Mouse (Mus musculus): ENCODE data around the gene Rimbp3.
"Not testable (repeated sequence)": the region's sequence is repeated elsewhere in the genome, so short reads cannot be mapped to it uniquely, and the experiment has no call there.

Gene Rimbp3

DNA sequence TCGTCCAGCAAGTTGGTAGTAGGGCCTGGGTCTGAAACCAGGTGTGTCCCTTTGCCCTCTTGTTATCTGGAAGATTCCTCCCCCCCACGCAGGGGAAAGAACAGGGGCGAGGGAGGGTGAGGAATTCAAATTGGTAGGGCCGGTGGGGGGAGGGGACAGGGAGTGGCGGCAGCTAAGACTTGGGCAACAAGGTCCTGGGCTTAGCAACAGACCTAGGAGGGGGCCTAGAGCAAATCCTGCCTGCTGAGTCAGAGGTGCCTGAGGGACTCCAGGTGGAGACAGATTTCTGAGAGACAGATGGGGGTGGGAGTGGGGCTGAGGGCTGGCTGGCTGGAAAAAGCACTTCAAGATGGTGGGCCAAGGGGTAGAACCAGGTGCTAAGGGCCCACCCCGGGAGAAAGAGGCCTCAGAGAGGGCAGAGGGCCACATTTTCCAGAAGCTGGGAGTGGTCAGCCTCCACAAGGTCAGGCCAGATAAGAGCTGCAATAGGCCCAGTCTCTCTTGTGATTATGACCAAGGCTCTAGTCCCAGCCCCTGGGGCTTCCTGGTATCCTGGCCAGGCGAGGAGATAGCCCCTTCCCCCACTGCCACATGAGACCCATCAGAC lies 11.8 kb downstream of the Rimbp3 start:
- no peak for DNase-seq

DNA sequence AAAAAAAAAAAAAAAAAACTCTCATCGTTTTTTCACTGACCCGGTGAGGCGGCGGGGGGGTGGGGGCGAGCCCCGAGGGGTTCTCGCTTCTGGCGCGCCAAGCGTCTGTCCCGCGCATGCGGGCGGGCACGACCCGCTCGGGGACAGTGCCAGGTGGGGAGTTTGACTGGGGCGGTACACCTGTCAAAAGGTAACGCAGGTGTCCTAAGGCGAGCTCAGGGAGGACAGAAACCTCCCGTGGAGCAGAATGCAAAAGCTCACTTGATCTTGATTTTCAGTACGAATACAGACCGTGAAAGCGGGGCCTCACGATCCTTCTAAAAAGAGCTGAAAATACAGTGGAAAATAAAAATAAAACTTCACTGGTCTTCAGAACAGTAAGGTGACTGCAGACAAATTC lies 13.8 kb downstream of the Rimbp3 start:
- DNase-seq, result peak; percentile 87

DNA sequence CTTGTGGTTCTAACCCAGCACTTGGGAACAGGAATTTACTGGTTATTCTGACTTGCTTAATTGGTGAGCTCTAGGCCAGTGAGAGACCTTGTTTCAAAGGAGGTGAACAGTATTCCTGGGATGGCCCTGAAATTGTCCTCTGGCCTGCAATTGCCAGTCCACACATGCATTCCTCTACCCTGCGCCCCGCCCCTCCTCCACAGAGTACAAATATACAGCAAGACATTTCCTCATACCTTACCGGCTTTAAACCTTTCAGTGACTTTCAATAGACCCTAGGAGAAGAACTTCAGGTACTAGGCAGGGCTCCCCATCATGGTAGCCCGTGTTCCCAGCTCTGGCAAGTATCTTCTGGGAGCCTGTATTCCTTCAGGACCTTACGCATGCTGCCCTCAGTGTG lies 17.2 kb downstream of the Rimbp3 start:
- no peak for DNase-seq

DNA sequence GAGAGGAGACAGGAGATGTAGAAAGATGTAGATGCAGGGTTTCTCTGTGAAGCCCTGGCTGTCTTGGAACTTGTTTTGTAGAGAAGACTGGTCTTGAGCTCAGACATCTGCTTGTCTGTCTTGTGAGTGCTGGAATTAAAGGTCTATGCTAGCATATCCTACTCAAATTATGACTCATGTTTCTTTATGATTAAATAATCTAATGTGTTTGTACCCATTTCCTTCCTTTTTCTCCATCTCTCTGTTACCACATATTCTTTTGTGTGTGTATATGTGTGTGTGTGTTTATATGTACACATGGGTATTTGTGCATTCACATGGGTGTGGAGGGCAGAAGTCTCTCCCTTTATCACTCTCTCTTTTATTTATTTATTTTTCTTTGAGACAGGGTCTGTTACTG lies 18.1 kb downstream of the Rimbp3 start:
- no peak for DNase-seq

DNA sequence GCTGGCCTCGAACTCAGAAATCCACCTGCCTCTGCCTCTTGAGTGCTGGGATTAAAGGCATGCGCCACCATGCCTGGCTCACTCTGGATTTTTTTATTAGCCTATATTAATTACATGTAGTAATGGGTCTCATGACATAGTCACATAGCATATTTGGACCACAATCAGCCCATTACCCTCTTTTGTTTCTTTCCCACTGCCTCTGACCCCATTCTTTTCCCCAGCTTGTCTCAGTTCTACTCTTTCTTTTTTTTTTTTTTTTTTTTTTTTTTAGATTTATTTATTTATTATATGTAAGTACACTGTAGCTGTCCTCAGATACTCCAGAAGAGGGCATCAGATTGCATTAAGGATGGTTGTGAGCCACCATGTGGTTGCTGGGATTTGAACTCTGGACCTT lies 23.1 kb downstream of the Rimbp3 start:
- not testable (repeated sequence) for DNase-seq

DNA sequence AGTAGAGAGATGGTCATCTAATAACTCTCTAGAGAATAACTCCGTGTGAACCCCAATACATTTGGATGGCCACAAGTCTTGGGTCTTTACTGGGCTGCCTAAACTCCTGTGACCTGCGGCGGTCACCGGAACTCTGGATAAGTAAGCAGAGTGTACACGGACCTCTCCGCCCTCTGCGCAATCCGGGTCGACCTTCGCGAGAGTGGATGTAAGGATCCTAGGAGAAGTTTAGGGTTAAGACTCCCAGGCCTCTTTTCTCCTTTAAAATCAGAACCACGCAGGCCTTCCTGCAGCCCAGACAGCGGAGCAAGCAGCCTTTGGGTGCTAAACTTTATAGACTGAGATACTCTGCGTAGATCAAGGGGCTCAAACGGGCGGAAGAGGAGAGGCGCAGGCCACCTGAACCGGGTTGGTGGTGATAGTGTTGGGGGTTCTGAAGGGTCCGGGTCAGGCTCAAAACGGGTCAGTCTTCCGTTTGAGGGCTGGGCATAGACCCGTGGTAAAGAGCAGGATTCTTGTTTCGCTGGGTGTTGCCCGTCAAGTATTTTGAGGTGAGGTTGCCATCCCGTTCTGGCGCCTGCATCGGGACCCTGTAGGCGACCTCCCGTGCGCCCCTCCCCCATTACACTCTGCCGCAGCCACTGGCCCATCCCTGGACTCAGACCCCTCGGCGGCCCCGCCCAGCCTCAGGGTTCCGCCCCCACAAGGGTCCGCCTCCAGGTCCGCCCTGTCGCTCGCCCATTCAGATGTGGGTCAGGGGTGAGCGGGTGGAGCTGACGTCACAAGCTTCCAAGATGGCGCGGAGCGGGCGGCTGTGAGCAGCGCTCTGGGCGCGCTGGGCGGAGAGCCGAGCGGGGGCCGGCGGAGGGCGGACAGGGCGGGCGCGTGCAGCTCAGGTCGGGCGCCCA lies 24.6 kb downstream of the Rimbp3 start, which contains the start of gene Hic2:
Gene Hic2 (plus strand): TSS at position 779 of the 908 bp plus-strand sequence.
- DNase-seq, result peak; percentile 97

DNA sequence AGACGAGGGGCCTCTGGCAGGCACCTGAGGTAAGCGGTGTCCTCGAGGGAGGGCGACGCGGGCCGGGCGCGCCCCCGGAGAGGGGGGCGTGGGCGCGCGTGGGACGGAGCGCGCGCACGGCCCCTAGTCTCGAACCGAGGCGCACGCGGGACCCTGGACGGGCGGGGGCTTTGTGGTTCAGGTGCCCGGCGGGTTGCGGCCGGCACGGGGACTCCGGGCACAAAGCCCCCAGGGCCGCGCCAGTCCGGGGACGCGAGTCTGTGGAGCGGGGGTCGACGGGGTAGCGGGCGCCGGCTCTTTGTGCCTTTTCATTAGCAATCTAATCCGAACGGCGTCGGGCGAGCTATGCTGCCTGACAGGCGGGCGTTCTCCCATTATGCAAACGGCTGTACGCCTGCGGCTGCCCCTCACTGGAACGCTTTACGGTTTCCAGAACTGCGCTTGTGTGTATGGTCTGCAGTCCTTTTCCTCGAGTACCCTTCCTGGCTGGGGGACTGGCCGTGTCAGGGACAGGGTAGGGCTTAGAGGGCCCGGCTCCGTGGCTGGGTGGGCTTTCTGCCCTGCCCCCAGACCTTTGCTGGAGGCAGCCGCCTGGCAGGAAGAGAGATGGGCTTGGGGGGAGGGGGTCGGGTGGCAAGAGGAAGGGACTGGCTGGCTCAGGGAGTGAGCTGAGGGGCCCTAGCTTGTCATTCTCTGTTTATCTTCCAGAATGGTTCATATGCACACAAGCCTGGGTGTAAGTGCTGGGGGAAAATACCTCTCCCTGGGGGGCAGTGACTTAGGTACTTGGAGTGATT lies 25.5 kb downstream of the Rimbp3 start:
- peak; percentile 27 for DNase-seq

DNA sequence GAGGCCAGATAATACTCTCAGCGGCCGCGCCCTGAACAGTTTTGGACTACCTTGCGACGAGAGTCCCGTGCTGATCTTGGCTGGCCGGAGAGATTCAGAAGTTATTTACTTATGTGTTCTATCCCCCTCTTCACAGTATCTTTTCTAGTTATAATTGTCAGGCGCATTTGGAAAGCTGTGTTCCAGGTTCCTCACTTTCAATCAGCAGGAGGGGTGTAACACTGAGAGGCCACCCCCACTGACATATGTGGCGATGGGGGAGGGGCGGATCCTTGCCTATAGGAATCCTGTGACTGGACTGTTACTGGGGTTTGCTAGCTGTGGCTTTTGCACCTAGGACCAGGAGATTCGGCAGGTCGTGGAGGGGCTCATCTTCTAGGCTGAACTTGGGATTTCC lies 26.1 kb downstream of the Rimbp3 start:
- DNase-seq, result peak; percentile 22

DNA sequence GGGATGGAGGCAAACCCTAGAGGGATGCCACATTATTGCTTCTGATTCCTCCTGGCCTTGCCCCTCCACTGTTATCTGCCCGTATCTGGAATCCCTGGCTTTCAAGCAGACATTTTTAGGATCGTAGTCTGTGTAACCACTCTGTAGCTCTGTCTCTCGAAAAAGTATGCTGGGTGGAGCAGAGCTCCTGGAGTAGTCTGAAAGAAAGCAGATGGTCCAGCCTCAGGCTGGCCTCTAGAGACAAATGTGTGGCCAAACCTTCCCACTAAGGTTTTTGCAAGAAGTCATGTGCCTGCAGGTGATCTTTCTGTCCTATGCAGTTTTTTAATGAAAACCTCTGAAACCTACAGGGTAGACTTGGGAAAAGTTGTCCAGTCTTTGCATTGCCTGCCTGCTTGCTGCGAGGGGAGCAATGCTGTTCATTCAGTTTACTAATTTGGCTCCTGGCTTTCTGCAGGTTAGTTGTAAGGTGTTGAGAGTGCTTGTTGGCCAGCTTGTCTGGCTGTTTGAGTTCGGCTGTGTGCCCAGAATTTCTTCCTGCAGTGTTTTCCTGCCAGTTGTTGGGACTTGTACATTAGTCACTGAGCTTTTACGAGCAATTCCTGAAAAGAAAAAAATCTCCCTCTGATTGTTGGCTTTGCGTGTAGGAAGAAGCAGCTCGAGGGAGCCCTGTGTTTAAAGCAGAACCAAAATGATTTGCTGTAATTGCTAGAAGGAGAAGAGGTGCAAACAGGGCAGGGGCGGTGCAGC lies 26.7 kb downstream of the Rimbp3 start:
- peak; percentile 67 for DNase-seq

DNA sequence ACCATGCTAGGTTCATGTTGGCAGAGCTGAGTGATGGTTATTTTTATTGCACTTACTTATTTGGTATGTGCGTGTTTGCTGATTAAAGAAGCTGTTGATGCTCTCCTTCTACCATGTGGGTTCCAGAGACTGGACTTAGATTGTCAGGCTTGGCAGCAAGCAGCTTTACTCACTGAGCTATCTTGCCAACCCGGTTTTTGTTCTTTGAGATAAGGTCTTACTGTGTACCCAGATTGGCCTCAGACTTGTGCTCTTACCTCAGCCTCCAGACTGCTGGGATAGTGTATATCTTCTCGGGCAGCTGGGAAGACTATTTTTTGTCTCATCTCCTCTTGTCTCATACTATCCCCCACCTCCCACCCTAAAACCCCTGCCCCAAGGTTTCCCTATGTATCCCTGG lies 29.2 kb downstream of the Rimbp3 start:
- DNase-seq, result no peak

DNA sequence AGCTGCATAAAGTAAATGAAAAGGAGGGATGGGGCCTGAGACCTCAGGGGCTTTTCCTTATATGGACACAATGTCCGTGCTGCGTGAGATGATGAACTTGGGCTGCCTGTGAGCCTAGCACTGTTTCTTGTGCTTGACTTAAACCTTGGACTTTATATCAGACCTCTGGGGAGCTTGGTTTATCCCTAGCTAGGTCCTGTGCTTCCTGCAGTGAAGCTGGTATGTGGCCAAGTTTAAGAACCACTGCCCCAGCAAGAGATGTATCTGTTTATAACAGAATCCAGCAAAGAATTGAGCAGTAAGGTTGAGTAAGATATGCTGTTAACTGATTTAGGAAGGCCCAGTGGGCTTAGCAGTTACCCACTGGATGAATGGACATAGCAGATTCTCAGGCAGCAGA lies 31.0 kb downstream of the Rimbp3 start:
- DNase-seq, result peak; percentile 61

DNA sequence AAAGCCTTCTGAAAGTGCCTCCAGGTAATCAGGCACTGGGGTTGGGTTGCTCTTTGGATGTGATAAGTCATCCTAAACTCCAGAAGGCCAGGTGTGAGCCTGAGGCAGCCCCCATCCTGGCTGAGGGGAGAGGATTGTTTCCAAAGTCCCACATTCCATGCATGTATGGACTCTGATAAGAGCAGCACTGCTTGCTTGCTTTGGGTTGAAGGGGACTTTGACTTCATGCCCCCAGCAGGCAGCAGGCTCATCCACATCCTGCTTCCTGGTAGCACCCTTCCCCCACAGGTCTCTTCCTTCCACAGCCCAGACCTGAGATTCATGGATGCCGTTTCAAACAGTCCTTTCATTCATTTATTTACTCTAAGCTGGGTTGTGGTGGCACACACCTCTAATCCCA lies 35.3 kb downstream of the Rimbp3 start:
- DNase-seq, result no peak

DNA sequence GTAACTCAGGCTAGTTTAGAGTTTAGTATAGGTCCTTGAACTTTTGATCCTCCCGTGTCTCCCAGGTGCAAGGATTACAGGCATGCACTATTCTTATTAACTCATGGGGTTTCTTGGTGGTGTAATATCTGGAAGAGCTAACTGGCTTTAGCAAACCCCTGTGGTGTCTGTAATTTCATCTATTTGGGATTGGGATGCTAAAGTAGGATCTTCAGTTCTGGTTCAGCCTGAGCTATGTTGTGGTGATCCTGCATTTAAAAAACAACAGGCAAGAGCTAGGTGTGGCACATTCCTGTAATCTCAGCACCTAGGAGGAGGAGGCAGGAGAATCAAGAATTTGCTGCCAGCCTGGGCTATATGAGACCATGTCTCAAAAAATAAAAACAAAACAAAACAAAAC lies 36.6 kb downstream of the Rimbp3 start:
- no peak for DNase-seq

DNA sequence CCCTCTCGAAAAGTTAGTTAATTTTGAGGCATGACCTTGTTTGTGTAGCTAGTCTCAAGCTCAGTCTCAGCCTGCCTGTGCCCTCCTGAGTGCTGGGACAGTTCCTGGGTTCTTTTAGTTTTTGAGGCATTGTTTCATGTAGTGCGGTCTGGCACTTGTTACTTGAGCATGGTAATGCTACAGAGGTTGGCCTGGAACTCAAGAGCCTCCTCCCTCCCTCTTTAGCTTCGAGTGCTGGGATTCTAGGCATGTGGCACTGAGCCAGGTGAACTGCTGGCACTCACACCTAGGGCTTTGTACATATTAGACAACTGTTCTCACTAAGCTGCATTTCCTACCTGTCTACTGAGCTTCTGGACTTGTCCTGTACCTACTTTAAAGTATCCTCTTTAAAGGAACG lies 39.3 kb downstream of the Rimbp3 start:
- peak; percentile 77 for DNase-seq

DNA sequence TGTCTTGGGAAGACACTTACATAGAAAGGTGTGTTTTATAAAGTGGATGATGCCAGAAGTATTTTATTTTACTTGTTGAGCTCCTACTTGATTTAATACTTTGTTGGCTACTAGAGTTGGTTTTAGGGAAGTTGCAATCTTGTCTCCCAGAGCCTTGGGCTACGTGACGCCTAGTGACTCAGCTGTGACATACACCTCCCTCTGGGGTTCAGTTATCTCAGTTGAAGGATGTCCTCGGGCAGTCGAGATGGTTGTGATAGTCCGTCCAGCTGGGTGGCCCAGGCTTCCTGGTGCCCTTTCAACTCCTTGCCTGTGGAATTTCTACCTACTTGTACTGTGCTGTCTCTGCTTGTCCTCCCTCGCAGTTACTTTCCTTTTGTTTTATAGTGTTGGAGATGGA lies 40.7 kb downstream of the Rimbp3 start:
- no peak for DNase-seq

DNA sequence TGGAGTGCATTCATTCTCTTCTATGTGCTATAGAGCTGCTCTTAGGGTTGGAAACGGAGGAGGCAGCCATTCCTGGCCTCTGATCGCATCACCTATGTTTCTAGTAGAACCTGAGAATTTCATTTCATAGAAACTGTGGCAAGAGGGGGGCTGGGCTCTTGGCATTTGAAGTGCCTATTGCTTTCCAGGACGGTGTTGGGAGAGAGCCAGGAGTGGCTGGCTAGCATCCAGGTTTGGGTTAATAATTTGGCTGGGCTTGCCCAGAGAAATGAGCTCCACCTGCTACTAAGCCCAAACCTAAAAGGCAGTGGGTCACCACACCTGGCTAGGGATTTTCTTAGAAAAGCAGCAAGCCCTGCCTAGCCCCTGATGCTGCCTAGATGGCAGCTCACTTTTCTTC lies 43.1 kb downstream of the Rimbp3 start:
- peak; percentile 97 for DNase-seq

DNA sequence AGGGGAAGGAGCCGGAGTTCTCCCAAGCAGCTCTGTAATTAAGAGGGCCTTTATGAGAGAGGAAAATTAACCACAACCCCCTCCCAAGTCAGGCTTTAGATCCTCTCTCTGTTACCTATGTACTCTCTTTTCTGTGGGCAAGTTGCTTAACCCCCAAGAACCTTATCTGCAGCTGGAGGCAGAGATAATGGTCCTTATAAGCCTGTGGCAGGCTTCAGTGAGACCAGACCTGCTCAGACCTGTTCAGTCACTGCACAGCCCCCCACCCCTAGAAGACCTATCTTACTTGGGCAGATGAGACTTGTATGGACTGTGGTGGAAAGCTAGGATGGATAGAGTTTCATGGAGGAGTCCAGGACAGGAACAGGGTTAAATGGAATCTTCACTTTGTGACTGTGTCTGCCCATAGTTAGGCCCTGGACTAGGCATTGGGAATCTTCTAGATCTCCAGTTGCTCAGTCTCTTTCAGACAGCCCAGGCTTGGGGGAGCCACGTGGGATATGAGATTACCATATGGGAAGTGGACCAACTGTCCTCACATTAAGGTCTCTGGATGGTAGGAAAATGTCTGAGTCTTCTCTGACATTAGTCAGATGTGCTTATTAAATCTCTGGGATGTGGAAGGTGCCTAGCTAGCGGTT lies 43.8 kb downstream of the Rimbp3 start:
- no peak for DNase-seq

DNA sequence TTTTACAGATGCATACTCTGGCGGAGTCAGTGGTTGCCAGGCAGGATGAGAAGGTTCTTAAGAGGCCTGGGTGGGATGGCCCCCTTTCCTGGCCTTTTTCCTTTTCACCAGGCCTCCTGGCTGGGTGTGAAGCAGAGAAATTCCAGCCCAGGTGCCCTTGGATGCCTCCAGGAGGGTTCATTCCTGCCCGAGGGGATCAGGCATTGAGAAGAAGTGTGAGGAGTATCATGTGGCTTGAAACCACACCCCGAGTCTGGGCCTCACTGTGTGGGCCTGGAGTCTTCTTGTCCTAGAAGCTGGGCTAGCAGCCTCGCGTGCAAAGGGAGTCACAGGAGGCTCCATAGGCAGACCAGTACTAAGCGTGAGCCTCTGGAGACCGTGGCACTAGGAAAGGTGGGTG lies 44.4 kb downstream of the Rimbp3 start:
- no peak for DNase-seq

DNA sequence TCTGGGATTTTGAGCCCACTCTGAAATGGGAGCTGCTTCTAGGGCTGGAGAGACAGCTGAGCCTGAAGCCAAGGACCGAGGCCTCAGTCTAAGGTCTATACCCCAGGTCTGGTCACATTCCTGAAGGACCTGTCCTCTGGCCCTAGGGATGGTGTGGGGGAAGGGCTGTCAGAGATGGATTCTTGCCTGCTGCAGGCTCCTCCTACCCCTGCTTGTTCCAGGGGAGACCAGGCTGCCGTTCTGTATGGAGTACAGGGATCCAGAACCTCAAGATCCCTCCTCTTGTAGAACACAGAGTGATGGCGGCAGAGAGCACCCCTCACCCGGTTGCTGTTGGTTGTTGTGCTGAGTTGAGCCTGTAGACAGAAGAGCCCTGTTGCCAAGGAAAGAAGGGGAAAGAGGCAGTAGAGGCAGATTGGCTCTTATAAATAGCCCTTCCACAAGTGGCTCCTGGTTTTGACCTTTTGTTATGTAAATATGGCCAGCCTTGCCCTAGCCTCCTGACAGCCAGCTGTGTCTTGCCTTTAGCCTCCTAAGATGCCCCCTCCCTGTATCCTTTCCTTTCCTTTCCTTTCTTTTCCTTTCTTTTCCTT lies 45.7 kb downstream of the Rimbp3 start:
- no peak for DNase-seq

DNA sequence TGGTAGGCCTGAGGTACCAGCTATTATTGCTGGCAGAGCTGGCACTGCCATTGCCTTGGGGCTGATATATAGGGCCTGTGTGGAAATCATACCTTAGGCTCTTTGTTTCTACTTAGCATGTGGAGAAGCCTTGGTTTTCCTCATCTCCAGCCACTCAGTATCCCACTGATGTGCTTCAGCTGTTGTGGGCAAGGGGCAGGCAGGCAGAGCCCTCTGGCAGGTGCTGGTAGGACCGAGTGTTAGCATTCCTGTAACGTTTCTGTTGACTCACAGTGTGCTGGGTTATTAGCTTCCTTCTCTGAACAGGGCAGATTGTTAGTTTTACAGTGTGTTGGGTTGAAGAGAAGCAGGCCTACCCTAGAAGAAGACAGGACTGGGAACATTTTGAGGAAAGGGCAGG lies 46.9 kb downstream of the Rimbp3 start:
- no peak for DNase-seq

DNA sequence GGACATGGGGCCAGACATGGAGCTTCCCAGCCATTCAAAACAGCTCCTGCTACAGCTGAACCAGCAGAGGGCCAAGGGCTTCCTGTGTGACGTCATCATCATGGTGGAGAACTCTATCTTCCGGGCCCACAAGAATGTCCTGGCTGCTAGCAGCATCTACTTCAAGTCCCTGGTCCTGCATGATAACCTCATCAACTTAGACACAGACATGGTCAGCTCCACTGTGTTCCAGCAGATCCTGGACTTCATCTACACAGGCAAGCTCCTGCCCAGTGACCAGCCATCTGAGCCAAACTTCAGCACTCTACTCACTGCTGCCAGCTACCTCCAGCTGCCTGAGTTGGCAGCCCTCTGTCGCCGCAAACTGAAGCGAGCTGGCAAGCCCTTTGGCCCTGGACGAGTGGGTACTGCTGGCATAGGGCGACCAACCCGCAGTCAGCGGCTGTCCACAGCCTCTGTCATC lies 49.0 kb downstream of the Rimbp3 start:
- no peak for DNase-seq

DNA sequence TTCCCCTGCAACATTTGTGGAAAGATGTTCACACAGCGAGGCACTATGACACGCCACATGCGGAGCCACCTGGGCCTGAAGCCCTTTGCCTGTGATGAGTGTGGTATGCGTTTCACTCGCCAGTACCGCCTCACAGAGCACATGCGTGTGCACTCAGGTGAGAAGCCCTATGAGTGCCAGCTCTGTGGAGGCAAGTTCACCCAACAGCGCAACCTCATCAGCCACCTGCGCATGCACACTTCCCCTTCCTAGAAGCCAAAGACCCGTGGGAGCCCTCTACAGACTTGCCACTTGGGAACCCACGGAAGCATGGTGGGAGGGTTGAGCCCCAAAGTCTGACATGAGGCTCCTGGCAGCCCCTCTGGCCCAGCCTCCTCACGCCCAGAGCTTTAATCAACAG lies 50.5 kb downstream of the Rimbp3 start:
- DNase-seq, result no peak
